Mouse (Mus musculus) embryo, embryonic 10 days (tissue): ENCODE results near the gene Srsf9.
A peak's percentile ranks its signal among the peaks of the same experiment; 100 is the strongest.
"Not testable (repeated sequence)": the region's sequence is repeated elsewhere in the genome, so short reads cannot be mapped to it uniquely, and the experiment has no call there.

ENCODE experiments used
- DNase-seq: peaks from one replicate; pipeline ENCODE4 v3.0.0-alpha.2; 2015; ENCODE audit warnings: low spot score

Gene Srsf9

DNA sequence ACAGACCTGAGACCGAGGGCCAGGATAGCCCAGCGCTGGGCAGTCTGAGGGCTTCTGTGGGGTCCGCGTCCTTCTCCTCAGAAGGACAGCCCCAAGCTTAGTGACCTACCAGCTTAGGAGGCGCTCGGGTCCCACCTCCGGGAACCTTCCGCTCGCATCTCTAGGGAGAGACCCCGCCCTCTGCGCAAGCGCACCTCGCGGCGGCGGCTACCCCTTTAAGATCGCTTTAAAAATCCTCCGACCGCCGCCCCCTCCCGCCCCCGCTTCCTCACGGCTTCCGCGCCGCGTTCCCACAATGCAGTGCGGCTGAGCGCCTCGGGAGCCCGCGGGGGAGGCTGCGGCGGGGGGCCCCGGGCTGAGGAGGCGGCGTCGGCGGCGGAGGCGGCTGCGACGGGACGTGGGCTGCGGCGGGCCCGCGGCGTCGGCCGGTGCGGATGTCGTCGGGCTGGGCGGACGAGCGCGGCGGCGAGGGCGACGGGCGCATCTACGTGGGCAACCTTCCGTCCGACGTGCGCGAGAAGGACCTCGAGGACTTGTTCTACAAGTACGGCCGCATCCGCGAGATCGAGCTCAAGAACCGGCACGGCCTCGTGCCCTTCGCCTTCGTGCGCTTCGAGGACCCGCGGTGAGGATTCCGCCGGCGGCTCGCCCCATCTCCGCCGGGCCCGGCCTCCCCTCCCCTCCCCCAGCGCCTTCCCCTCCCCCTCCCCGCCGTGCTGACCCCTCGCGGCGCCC, at the start of gene Srsf9:
Srsf9 (plus strand) TSS at position 303 of the 735 bp plus-strand sequence.
- peak; percentile 95 for DNase-seq

DNA sequence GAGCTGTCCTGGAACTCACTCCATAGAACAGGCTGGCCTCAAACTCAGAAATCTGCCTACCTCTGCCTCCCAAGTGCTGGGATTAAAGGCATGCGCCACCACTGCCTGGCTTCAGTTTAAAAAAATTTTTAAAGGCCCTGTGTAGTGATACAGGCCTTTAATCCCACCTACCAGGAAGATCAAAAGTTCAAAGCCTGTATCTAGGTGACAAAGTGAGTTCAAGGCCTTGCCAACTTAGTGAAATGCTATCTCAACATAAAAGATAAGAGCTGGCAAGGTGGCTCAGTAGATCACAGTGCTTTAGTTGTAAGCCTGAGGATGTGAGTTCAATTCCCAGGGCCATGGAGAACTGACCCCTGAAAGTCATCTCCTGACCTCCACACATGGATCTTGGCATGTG, 48.9 kb upstream of the Srsf9 start:
- DNase-seq: no peak

DNA sequence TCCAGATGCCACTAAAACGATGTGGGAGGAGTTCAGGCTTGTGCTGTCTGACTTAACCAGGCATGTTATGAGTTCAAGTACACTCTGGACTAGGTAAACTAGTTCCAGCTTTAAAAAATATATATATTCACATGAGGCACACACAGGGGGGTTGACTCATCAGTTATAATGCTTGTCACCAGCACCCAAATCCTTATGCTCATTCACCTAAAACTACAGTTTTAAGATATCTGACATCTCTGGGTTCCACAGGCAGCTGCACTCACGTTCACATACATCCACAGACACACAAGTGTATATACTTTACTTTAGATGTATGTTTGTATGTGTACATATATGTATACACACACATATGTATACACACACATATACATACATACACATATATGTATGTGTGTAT, 48.2 kb upstream of the Srsf9 start:
- no peak for DNase-seq

DNA sequence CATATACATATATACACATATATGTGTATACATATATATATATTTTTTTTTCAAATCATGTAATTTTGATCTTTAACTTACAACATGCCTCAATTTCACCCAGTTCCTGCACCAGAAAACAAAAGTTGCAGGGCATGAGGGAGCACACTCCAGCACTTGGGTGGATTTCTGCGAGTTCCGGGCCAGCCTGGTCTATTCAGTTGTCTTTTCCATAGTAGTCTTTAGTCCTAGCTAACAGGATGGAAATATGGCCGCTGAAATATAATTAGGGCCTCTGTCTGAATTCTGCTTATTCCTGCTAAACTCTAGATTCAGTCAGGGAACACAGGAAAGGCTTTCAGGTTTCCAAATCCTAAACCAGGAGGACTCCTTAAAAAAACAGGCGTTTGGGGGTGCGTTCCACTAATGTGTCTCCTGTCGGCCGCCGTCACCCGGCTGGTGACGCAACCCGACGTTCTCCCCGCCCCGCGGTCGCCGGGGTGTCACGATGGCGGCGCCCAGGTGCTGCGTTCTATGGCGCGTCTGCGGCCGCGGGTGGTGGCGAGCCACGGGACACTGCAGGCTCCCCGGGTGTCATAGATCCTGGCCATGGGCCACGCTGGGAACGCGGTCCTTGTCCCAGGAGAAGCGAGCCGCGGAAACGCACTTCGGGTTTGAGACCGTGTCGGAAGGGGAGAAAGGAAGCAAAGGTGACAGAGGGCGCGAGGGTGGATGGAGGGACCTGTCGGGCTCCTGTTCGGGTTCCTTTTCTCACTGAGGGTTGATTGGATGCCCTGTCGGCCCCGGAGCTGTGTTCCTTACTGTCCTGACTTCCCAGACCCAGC, 47.5 kb upstream of the Srsf9 start, which contains the start of gene Coq5:
Coq5 (plus strand) TSS at position 441 of the 824 bp plus-strand sequence.
- DNase-seq: peak; percentile 90

DNA sequence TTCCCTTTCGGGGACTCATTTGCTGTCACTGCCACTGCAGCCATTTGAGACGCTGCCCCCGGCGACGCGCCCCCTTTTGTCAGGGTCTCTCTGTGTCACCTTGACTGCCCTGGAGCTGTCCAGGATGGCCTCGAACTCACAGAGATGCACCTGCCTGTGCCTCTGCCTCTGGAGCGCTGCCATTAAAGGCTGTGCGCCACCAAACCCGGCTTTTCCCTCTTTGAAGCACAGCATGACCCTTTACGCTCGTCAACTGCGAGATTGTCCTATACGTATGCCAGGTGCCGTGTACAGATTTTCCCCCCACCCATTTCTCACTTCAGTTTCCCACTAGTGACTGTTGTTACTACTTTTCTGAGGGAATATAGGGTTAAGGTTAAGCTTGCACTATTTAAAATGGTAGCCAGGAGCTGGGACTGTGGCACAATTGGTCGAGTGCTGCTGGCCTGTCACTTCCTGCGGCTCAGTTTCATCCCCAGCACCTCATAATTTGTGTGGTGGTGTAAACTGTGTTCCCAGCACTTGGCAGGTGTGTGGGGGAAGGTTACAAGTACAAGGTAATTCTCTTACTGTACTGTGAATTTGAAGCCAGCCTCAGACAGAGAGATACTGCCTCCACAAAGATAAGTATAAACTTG, 46.8 kb upstream of the Srsf9 start:
- DNase-seq: peak; percentile 50

DNA sequence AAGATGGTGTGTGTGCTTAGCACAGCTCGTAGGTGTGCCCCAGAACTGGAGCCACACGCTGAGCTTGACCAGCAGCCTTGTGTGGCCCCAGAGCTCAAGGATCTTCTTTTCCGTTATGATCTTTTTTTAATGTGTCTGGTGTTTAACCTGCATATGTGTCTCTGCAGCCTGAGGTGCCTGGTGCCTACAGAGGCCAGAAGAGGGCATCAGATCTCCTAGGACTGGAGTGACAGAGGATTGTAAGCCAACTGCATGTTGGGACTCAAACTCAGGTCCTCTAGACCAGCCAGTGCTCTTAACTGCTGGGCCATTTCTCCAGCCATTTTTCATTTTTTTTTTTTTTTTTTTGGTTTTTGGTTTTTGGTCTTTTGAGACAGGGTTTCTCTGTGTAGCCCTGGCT, 42.2 kb upstream of the Srsf9 start:
- DNase-seq: no peak

DNA sequence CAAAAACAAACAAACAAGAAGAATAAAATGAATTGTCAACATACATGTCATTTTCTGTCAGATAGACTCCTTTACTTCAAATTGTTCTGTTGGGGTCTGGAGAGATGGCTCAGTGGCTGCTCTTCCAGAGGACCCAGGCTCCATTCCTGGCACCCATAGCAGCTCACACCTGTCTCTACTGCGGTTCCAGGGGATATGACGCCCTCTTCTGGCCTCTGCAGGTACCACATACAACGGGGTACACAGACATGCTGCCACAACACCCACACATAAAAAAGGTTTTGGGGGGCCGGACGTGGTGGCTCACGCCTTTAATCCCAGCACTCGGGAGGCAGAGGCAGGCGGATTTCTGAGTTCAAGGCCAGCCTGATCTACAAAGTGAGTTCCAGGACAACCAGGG, 32.8 kb upstream of the Srsf9 start:
- DNase-seq: no peak

DNA sequence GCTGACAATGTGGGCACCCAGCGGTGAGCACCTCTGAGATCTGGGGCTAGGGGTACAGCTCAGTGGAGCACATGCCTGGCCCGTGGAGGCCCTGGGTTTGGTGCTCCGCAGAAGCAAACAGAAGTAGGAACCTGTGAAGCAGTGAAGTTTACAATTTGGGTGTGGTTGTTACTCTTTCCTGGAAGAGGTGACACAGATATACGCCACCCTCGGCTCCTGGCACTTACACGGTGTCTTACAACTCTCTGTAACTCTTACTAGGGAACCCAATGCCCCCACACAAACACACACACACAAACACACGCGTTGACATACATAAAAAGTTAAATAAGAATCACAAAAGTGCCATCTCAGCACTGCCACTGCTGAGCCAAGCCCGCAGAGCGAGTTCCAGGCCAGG, 30.6 kb upstream of the Srsf9 start:
- no peak for DNase-seq

DNA sequence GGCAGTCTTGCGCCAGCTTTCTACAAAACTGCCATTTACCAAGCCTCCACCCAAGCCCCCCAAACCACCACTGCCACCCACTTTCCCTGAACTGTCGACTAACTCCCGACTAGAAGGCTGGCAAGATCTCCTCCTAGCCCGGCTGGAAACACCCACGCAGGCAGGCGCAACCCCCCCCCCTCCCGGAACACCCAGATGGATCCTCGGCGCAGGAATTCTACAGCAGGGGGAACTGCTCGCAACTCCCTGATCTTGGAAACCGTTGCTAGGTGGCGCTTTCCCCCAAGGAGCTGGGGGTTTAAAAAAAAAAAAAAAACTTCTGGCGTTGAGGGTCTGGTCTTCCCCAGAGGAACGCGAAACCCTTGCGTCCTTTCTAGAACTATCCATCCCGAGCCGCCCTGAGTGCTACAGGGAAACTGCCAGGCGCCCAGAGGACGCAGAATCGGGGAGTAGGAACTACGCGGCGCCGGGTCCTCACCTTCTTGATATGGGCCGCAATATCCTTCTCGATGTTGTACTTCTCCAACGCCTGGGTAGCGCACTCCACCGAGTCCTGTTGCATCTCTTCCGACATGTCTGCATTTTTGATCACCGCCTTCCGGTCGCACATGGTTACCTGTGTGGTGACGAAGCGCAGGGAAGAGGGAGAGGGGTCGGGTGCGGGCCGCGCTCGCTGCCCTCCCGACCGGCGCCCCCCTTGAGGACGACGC, 26.8 kb upstream of the Srsf9 start:
- DNase-seq: peak; percentile 84

DNA sequence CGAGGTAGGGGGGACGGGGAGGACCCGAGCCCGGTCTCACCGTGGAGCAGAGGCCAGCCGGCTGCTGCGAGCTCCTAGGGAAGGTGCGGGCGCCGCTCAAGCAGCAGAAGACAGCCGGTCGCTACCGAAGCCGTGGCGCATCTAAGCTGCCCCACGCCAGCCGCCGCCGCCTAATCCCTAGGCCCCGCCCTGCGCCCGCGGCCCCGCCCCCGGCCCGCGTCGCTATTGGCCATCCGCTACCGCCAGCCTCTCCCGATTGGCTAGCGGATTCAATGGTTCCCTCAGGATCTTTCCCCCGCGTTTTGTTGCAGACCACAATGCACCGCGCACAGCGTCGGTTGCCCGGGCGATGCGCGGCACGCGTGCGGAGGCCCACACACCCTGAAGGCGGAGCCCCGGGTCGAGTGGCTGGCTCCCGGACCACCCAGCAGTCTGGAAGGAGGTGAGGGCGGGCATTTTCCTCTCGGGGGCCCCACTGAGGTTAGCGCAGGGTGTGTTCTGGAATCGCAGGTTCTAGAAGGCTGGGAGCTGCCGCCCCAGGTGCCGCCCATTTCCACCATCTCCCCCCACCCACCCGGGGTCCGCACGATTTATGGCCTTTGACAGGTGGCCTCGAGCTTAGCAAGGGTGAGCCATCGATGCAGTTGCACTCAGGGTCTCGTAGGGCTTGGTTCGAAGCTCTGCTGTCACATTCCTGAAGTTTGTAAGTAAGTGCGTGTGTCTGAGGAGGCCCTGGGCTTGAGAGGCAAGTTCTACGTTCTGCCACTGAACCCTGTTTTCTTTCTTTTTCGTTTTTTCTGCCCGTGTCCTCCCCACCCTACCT, 26.0 kb upstream of the Srsf9 start, which contains the start of gene Dynll1:
Dynll1 (minus strand) TSS at position 208 of the 823 bp plus-strand sequence.
- DNase-seq: peak; percentile 100

DNA sequence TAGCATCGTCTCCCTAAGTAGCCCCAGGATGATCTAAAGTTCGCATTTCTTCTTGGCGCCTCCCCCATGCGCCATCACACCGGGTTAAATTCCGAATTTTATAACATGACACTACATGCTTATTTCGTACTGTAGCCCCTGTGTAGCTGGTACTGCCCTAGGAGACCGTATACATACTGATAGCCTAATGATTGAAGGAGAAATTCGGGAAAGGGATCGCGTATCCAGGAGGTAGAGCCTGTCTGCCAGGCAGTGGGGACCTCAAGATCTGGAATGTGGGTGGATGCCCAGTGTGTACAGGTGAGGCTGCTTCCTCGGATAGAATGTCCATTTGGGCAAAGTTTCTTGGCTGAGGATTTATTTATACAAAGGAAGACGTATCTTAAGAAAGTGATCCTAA, 25.4 kb upstream of the Srsf9 start:
- no peak for DNase-seq

DNA sequence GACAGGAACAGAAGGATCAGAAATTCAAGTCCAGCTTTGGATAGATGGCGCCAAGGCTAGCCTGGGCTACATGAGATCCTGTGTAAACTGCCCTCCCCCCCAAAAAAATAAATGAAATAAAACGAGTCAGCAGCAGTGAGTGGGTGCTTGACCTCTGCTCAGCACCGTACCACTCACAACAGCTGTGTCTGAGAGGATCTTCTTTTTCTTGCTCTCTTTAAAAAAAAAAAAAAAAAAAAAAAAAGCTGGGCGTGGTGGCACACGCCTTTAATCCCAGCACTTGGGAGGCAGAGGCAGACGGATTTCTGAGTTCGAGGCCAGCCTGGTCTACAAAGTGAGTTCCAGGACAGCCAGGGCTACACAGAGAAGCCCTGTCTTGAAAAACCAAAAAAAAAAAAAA, 24.8 kb upstream of the Srsf9 start:
- not testable (repeated sequence) for DNase-seq

DNA sequence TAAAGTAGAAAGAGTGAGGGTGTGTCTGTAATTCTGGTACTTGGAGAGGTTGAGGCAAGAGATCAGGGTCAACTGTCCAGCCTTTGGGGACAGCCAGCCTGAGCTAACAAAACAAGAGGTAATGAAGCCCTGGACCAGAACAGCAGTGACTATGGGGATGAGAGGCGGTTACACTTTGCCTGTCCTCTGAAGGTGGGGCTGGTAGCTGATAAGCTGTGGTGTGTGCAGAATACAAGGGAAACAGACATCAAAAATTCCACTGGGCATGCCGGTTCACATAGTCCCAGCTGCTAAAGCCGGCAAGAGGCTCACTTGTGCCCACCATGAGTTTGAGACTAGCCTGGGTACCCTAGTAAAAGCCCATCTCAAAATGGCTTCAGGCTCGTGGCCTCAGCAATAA, 14.6 kb upstream of the Srsf9 start:
- DNase-seq: no peak

DNA sequence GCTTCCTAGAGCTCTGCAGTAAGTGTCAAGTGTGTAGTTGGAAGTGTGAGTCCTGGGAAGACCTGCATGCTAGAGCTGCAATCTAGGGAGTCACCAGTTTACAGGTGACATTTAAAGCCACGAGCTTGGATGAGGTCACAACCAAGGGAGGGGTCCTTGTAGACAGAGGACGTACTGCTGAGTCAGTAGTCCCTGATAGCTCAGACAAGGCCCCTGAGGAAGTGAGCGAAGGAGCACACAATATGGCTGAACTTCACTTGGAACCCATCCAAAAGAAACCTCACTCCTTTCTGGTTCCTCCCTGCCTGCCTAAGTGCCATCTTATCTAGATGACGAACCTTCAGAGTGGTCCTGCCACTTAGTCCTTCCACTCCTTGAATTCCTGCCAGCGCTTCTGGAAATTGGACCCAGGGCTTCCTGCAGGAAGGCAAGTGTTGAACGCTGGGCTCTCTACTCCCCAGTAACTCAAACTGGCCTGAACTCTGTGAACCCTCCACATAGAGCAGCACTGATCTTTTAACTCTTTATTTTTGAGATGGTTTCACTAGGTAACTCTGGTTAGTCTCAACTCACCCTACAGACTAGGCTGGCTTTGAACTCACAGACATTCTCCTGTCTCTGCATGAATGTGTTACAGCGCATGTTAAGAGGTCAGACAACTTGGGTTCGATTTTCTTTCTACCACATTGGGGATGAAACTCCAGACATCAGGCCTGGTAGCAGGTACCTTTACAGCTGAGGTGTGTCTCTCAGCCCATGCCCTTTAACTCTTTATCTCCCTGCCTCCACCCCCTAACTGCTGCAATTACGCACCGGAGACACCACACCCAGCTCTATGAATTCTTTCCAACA, 13.9 kb upstream of the Srsf9 start:
- DNase-seq: no peak

DNA sequence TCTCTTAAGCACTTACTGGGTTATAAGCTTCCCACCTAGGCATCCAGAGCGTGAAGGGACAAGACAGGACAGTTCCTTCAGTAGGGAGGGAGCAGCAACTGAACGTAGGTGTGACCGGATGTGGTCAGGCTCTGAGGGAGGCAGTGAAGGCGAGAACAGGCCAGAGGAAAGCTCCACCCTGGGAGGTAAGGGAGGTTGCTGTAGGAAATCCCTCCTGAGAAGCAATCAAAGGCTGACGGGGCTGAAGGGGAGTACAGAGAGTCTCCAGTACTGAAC, 13.4 kb upstream of the Srsf9 start:
- DNase-seq: no peak

DNA sequence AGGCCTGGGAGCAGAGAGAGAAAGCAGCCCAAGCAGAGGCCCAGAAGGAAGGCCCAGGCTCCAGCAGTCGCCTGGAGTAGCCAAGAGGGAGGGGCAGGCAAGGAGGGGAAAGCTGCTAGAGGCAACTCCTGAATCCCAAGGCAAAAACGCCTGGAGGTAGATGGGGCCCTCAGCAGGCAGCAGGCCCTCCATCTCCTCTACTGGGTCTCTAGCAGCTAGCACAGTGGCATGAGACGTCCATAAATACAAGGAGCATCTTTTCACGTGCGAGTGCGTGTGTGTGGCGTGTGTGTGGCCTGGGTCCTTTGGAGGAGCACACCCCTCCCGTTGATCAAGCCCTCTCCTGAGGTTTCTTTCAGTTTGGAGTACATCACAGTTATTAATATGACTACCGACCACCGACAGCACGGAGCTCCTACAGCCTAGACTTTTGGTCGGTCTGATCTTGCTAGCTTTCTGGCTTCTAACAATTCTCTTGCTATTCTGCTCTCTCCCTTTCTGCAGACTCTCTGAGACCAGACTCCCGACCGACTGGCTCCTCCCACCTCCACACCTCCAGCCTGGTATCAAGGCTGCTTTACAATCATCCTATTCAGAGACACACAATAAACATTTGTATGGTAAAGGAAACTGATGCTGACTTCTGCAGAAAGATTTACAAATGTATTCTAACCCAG, 9.9 kb upstream of the Srsf9 start:
- peak; percentile 39 for DNase-seq

DNA sequence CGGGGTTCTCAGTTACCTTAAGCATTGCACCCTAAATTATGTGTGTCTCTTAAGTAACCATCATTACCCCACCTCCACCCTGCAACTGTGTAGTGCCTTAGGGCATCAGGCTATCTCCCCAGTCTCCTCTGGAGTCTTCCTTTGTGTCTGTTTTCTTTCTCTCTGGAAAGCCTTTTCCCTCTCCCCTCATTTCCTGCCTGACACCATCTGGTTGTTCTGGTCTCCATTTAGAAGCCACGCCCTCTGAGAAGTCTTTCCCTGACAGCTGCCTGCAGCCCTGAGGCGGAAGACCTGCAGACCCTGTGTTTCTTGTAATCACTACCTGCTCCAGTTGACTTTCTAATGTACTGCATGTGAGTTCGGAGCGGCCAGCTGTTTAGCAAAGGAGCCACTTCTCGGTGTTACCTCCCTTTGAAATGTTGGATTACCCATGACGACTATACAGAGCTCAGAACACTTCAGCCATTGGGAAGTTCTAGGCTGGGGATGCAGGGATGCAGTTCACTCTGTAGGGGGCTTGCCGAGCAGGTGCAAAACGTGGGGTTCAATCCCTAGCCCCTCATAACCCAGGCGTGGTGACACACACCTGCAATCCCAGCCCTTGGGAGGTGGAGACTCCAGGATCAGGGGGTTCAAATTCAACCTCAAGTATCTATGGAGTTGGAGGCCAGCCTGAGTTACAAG, 9.2 kb upstream of the Srsf9 start:
- DNase-seq: peak; percentile 87

DNA sequence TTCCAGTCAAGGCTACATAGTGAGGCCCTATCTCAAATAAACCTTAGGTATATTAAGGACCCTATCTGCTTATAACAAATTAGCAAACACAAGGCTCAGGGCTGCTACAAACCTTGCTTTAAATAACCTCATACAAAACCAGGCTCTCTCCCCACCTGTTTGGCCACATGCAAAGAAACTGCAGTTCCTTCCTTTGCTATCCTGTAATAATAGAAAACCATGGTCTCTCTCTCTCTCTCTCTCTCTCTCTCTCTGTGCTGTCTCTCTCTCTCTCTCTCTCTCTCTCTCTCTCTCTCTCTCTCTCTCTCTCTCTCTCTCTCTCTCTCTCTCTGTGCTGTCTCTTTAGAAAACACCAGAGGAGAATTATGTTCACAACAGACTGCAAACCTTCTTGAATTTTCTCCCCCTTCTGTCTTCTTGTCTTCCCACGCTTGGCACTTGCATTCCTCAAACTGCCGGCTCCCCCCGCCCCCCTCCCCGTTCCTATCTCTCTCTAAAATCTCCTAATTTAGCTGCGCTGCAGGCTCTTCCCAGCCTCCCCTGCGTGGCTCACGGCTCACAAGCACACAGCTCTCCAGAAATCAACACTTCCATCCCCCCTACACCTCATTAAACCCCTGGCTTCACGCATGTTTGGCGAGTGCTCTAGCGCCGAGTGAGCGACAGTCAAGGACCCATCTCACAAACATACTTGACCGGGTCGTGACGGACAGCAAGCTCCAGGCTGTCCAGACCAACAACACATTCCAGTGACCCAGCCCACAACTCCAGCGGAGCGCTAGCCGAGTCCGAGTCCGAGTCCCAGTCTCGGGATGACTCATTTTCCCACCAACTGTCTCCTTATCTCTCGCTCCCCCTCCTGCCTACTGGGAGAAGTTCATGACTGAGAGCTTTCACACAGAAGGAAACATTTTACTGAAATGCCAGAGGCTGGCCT, 7.7 kb upstream of the Srsf9 start:
- peak; percentile 91 for DNase-seq
